Mouse (Mus musculus) adrenal gland, adult (tissue): ENCODE measurements at regions not wholly inside any gene's neighbourhood (a gene's known extent, or its start where the extent isn't known, plus 50 kb on each side); places are given as distances from the start of the nearest gene placed in this dataset.

ENCODE experiments used
- DNase-seq, 2 experiments: peaks; one replicate each; pipeline ENCODE4 v3.0.0; 2022 to 2023; ENCODE audit warnings: low spot score in 1 of 2; ENCODE audit not compliant: inconsistent age in 2 of 2

DNA sequence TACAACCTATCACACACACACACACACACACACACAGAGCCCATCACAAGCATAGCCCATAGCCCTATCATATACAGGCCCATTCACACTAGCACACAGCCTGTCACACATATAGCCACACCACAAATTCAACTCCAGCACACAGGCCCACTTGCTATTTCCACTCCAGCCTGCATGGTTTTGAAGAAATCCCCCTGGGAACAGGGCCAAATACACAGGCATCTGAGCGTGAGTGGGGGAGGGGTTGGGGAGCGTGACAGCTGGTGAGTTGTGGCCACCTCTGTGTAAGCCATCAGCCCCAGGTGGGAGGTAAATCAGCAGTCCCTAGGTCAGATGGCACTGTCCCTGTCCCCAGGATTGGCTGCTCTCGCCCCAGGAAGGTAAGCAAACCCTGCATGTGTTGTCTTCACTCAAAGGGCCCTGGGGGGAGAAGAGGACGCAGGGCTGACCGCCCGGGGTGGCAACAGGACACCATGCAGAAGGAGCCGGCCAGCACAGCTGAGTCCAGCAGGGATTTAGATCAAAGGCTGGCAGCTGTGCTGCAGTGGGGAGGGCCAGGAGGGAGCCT, 153.6 kb upstream of the Gm3448 start:
- peak in 1 of 2 experiments; percentile 34 for DNase-seq

GRCm38 (mm10) chr17:15193831-15194230, 152.5 kb upstream of the Gm3448 start:
- DNase-seq: no peak

DNA sequence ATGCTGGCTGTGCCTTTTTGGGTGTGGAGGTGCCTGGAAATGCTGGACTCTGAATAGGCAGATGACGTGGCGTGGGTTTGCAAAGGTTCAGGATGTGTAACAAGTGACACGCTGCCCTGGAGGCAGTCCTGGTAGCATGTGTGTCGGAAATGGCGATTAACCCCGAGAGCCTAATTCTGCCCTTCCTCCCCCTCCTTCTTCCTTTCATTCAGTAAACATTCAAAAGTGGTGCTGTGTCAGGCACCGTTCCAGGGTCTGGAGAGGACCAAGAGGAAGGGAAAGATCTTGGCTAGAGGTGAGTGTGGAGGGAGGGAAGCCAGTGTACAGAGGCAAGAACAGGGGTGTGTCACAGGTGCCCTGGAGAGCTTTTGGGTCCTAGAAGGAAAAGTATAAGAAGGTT, 151.5 kb upstream of the Gm3448 start:
- peak in 1 of 2 experiments; percentile 47 for DNase-seq

DNA sequence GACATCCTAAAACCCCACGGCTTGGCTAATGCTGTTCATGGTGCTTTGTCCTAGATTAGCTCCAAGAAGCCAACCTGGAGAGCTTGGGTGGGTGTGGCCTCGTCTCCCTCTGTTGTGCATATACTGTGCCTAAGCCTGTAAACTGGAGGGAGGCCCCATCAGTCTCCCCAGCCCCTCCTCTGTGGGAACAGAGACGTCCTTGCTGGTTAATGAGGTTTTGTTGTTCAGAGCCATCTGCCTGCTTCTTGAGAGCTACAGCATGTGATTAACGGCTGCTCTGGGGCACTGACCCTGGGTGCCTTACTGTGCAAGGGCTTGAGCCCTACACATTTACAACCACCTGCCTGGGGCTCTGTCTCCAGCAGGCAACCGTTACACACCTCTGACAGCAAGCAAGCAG, 143.9 kb upstream of the Gm3448 start:
- no peak for DNase-seq

GRCm38 (mm10) chr17:15183800-15184199, 142.5 kb upstream of the Gm3448 start:
- DNase-seq: no peak

- no peak for DNase-seq
Measured at GRCm38 (mm10) chr17:15182105-15182504, 140.8 kb upstream of the Gm3448 start.

GRCm38 (mm10) chr17:15180223-15180860, 139.0 kb upstream of the Gm3448 start:
- DNase-seq: no peak

DNA sequence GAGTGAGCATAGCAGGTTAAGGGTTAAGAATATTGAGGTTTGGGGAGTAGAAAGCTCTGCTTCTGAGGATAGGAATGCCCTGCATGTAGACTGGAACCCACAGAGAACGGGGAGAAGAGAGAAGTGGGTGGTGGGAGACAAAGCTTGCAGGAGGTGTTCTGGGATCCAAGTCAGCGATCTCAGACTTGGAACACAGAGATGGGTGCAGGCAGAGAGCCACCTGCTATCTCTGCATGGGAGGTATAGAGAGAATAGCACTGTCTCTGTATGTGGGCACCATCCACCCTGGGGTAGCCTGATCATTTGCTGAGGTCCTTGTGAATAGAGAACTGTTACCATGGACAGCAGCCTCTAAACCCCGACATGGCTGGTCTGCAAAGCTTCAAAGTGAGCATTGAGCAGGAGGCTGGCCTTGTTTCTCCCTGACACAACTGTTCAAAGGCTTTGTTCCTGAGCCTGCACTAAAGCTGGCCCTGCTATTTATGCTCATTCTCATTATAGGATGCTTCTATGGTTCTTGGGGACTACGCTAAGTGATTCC, 138.1 kb upstream of the Gm3448 start:
- DNase-seq: no peak

- no peak for DNase-seq
Measured at GRCm38 (mm10) chr17:15177390-15177789, 136.1 kb upstream of the Gm3448 start.

- DNase-seq: no peak
Measured at GRCm38 (mm10) chr17:15174354-15174953, 133.1 kb upstream of the Gm3448 start.

DNA sequence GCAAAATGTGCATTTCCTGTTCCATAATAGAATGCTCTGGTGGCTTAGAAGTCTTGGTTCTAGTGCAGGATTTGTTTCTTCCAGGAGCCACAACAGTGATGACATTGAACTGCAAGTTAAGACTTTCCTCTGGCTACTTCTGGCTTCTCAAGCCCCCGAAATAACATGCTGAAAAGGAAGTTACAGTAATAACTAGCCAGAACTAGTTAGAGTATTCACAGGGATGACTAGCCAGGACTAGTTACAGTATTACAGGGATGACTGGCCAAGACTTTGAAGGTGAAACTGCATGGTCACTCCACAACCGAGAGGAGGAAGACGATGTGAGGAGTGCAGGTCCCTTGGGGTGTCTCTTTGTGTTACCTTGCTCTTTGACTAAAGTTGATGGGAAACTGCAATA, 126.6 kb upstream of the Gm3448 start:
- DNase-seq: no peak

- no peak for DNase-seq
Measured at GRCm38 (mm10) chr17:15157693-15158333, 116.5 kb upstream of the Gm3448 start.

GRCm38 (mm10) chr17:15152996-15153735, 111.8 kb upstream of the Gm3448 start:
- DNase-seq: peak in 1 of 2 experiments; percentile 60

DNA sequence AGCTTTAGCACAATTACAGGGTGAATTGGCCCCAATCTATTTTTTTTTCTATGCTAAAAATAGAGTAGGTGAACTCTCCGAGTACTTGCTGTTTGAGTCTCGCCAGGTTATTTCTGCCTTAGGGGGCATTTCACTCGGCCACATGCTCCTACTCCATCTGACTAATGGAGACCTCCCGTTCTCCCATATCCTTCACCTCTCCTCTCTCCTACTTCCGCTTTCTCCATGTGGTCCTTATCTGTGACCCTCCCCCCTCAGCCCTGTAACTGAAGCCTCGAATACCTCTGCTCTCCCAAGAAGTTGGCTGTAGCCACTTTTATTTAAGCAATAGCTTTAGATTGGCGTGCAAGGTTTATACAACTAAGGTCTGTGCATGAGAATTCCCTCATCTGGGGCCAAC, 111.1 kb upstream of the Gm3448 start:
- DNase-seq: no peak

DNA sequence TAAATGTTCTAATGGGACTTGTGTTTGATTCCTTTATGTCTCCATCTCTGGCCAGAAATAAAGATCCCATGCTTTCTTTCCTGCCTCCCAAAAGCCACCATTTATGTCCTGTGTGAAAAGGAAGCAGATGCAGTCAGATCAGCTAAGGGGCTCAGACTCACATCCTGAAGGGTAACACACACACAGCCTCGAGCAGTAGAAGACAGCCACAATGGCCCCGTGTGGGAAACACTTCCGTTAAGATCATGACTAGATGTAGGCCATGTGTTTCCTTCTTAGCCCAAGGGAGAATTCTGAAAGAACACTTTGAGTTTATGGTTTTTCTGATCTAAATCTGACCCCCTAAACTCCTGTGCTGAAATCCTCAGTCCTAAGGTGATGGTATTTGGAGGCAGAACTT, 110.4 kb upstream of the Gm3448 start:
- DNase-seq: no peak

- DNase-seq: no peak
Measured at GRCm38 (mm10) chr17:15146607-15147006, 105.3 kb upstream of the Gm3448 start.

DNA sequence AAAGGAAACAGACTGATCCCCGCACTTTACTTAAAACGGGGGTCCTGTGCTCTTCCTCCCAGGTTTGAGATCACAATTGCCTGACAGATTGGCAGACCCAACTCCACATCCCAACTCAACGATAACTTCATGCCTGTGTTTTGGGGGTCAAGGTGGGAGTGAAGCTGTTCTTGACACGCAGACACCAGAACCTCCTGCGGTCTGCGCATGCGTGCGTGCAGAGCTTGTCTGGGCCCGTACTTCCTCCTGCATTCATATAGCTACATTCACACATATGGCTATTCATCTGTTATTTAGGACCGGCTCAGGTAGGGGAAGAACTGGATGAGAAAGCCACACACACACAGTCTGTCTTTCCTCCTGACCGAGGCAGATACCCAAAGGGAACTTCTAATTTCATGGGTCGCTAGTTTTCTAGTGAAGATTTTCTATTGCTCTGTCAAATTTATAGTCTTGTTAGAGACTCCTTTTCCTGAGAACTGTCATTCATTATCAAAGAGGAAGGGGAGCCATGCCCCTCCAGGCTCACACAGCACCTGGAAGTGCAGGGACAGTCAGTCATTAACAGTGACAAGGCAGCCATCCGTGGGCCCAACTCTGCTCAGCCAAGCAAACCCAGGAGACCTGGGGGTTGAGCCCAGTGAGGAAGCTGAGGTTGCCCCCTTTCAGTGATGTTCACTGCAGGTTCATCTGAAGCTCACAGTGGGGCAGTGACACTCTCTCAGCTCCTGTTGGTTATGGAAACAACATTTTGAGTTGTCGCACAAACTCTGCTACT, 104.0 kb upstream of the Gm3448 start:
- no peak for DNase-seq

GRCm38 (mm10) chr17:15140391-15140790, 99.1 kb upstream of the Gm3448 start:
- no peak for DNase-seq
